Mouse (Mus musculus): ENCODE results near the gene Rbl2. TPM values are rescaled to one million over a fixed set of nuclear protein-coding genes. Genes with fewer than 3 reads are reported as not detected.

The Rbl2 gene
- total RNA-seq, 2 experiments from 2014 or later: 35.1 to 44.2 TPM

GRCm38 (mm10) chr8:91154564-91154963, 84.7 kb downstream of the Rbl2 start:
- no peak for DNase-seq

GRCm38 (mm10) chr8:91158617-91159016, 88.8 kb downstream of the Rbl2 start:
- intact Hi-C loops (cut with DNase I): no loop called here

More at GRCm38 (mm10) chr8:91154564-91154963, 84.7 kb downstream of the Rbl2 start:
- intact Hi-C loops (cut with DNase I): no loop called here

GRCm38 (mm10) chr8:91159959-91160800, 90.3 kb downstream of the Rbl2 start:
- no peak for DNase-seq
- intact Hi-C loops (cut with DNase I): no loop called here

More at GRCm38 (mm10) chr8:91158617-91159016, 88.8 kb downstream of the Rbl2 start:
- no peak for DNase-seq

- no peak for DNase-seq
- intact Hi-C loops (cut with DNase I): no loop called here
Measured at GRCm38 (mm10) chr8:91170152-91170551, 100.3 kb downstream of the Rbl2 start.

GRCm38 (mm10) chr8:91170914-91171313, 101.1 kb downstream of the Rbl2 start:
- DNase-seq: no peak
- intact Hi-C loops (cut with DNase I): no loop called here

- intact Hi-C loops (cut with DNase I): no loop called here
- no peak for DNase-seq
Measured at GRCm38 (mm10) chr8:91171605-91172004, 101.7 kb downstream of the Rbl2 start.

Other genes starting within 250 kb of the Rbl2 start
- gene Chd9, start 241.7 kb upstream of the Rbl2 start, total RNA-seq (2021): 10 to 100 TPM; 46.8 to 49.4 TPM
- 10 to 100 TPM; 52.8 to 56.3 TPM for gene Aktip, start 129.9 kb downstream of the Rbl2 start, total RNA-seq (2021)
- 1 to 10 TPM; 1.7 to 3.8 TPM for gene Rpgrip1l, start 243.2 kb downstream of the Rbl2 start, total RNA-seq (2021)
- 10 to 100 TPM; 62.9 to 68.3 TPM for gene Fto, start 243.5 kb downstream of the Rbl2 start, total RNA-seq (2021)